Comparison of ENCODE assay signal across 8 mouse cellular contexts in the genomic region with DNA sequence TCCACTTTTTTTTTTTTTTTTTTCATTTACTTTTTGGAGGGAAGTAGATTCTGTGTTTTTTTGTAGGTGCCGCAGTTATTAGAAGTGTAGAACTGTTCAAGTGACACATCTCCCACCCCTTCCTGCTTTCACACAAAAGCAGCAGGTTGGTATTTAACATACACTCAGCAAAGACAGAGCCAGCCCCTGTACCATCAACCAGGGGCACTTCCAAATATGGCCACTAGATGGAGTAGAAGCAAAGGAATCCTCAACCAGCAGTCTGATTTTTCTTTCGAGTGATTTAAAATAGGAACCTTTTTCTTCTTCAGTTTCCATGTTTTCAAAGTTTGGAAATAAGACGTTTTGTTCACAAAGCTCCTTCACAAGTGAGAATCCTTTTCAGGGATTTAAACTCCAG.
DNase-seq lines count a peak whose midpoint lies in the region; ATAC-seq lines count a peak whose summit lies in the region.

No protein-coding gene starts in this region.

- no peak for DNase-seq in cerebellum, adult 11-12 months
- DNase-seq in MEL-GATA-1-ER (ENCODE audit: extremely low read depth, low read depth), result peak; percentile 26
- peak; percentile 6 for DNase-seq in cerebellum, adult 9-11 months
- peak; percentile 32 to 69 for DNase-seq in frontal cortex, postnatal 10 days (ENCODE audit: low spot score in 2 of 2)
- DNase-seq in layer of hippocampus, adult 8-10 months (ENCODE audit: low spot score in 2 of 2), result peak; percentile 38 to 66
- DNase-seq in lung, postnatal 14 days, result peak; percentile 82
- DNase-seq in right cerebral cortex, adult 18-20 months, result peak; percentile 69

- ATAC-seq in cerebellum, adult (ENCODE audit: insufficient number of reproducible peaks, low FRiP score, low TSS enrichment), result 0 out of 2 replicates have a peak, but pooled peaks have one; percentile 47
